ENCODE assay signal across 8 mouse cellular contexts in genomic region chr12:33057231-33058048, GRCm38 (mm10). TPM values are rescaled to one million over a fixed set of nuclear protein-coding genes. Genes with fewer than 3 reads are reported as not detected.
A peak's percentile ranks its signal among the peaks of the same experiment; 100 is the strongest.
DNase-seq lines count a peak whose midpoint lies in the region; ATAC-seq lines count a peak whose summit lies in the region.

No protein-coding gene starts in this region.

- H3K27me3 ChIP-seq in heart, embryonic 14.5 days (ENCODE audit: control insufficient read depth, insufficient read depth, low read length): no peaks in the 10 kb centered on the region
- 0 out of 2 replicates have a peak, but pooled peaks cover 4% of the 10 kb centered on the region for H3K27me3 ChIP-seq in kidney, embryonic 15.5 days

- ATAC-seq in heart, embryonic 14.5 days (ENCODE audit: insufficient number of reproducible peaks, insufficient read depth, low FRiP score, low read depth): peak; percentile 63
- peak; percentile 85 for ATAC-seq in kidney, embryonic 15.5 days (replicated peaks; ENCODE audit: low FRiP score)

- 11% methylated on average over 19 of the region's 19 CpGs for WGBS in heart, embryonic 14.5 days
- WGBS in kidney, embryonic 15.5 days: 11% methylated on average over 19 of the region's 19 CpGs

- peak overlapping the region; percentile 19 to 35 for H3K4me3 ChIP-seq in heart, embryonic 14.5 days (ENCODE audit: control insufficient read depth in 1 of 2, insufficient read depth in 1 of 2, low read depth in 1 of 2, low read length in 2 of 2)
- peak overlapping the region; percentile 26 for H3K4me3 ChIP-seq in kidney, embryonic 15.5 days (replicated peaks)

- H3K36me3 ChIP-seq in heart, embryonic 14.5 days (ENCODE audit: control insufficient read depth, insufficient read depth, low read length): no peaks in the 10 kb centered on the region
- no peaks in the 10 kb centered on the region for H3K36me3 ChIP-seq in kidney, embryonic 15.5 days

- no peaks in the 10 kb centered on the region for H3K9me3 ChIP-seq in heart, embryonic 14.5 days (ENCODE audit: control insufficient read depth, low read length)
- no peaks in the 10 kb centered on the region for H3K9me3 ChIP-seq in kidney, embryonic 15.5 days (replicated peaks)

- peaks cover 11 to 20% of the 10 kb centered on the region in 2 experiments for H3K4me1 ChIP-seq in heart, embryonic 14.5 days (ENCODE audit: control insufficient read depth in 2 of 2, insufficient read depth in 2 of 2, low read length in 2 of 2)
- H3K4me1 ChIP-seq in kidney, embryonic 15.5 days: peaks cover 18% of the 10 kb centered on the region

- H3K27ac ChIP-seq in heart, embryonic 14.5 days (replicated peaks in 1 of 2; ENCODE audit: control insufficient read depth in 1 of 2, insufficient read depth in 1 of 2, low read depth in 2 of 2, low read length in 2 of 2): peak overlapping the region; percentile 43 to 50; a peak in 2 of 4 replicates
- 0 out of 2 replicates have a peak overlapping the region, but pooled peaks have one; percentile 28 for H3K27ac ChIP-seq in kidney, embryonic 15.5 days

- peak; percentile 36 for DNase-seq in 3T3-L1 (ENCODE audit: low read depth, low spot score)
- DNase-seq in Muller cell, postnatal 12 days (ENCODE audit: inconsistent ontology term): peak; percentile 52
- DNase-seq in embryo, embryonic 9.5 days (ENCODE audit: extremely low spot score): peak; percentile 72
- DNase-seq in lung, postnatal 14 days: peak; percentile 16
- peak; percentile 83 for DNase-seq in retina, postnatal 1 day
- DNase-seq in right cerebral cortex, postnatal 10 days (ENCODE audit: low spot score in 2 of 2): no peak

- peak overlapping the region; percentile 48 for H3K9ac ChIP-seq in heart, embryonic 14.5 days (ENCODE audit: low read length)
- 0 out of 2 replicates have a peak overlapping the region, but pooled peaks have one; percentile 18 for H3K9ac ChIP-seq in kidney, embryonic 15.5 days

- peak overlapping the region; percentile 59 for H3K4me2 ChIP-seq in heart, embryonic 14.5 days (ENCODE audit: low read length)
- H3K4me2 ChIP-seq in kidney, embryonic 15.5 days: peak overlapping the region; percentile 54

RNA-seq across cellular contexts. Expression of gene Cdhr3, which starts 35.2 kb away (rescaled TPM):
- 0.16 and 0.26 TPM in 2 replicates for polyA plus RNA-seq in heart, embryonic 14.5 days (2014; fragmentation: Nextera tagmentation; extraction: Ambion mirVana)
- polyA plus RNA-seq in kidney, embryonic 15.5 days (2015; fragmentation: Nextera tagmentation; extraction: Ambion mirVana): 0.21 and 0.36 TPM in 2 replicates

Comparison
In these comparisons a context has a peak if more than half of its experiments do, and no peak if none do; other contexts are left out.
1. DNase-seq: peak in 3T3-L1 (single experiment), Muller cell, postnatal 12 days (single experiment), embryo, embryonic 9.5 days (single experiment), lung, postnatal 14 days (single experiment) and retina, postnatal 1 day (single experiment); none in right cerebral cortex, postnatal 10 days (0 of 2).